Mouse (Mus musculus) ES-E14 (cell line): ENCODE results near the gene Acad12. TPM values are rescaled to one million over a fixed set of nuclear protein-coding genes. Genes with fewer than 3 reads are reported as not detected.
"Not testable (repeated sequence)": the region's sequence is repeated elsewhere in the genome, so short reads cannot be mapped to it uniquely, and the experiment has no call there.

Source experiments
- DNase-seq: peaks from one replicate; pipeline ENCODE4 v3.0.0-alpha.2; 2013; ENCODE audit warnings: low read depth, low spot score
- H3K27ac ChIP-seq: 2 replicates; pipeline ENCODE4 v1.5.1; 2012; ENCODE audit warnings: low read depth, mild to moderate bottlenecking, low read length, moderate library complexity, mixed read lengths; ENCODE audit not compliant: poor library complexity, insufficient read depth, severe bottlenecking
- H3K36me3 ChIP-seq: 2 replicates; pipeline ENCODE4 v1.6.1; 2012; ENCODE audit warnings: mild to moderate bottlenecking, low read length, moderate library complexity, mixed read lengths; ENCODE audit not compliant: control insufficient read depth, poor library complexity, insufficient read depth, severe bottlenecking
- H3K4me1 ChIP-seq, 2 experiments: fragments of 150-350 bp in 1 of 2; sonication (generic) in 1 of 2; 2 replicates each; pipeline ENCODE4 v1.6.1; 2012; ENCODE audit warnings: low read length in 2 of 2, mild to moderate bottlenecking in 1 of 2, mixed read lengths in 1 of 2; ENCODE audit not compliant: control insufficient read depth in 2 of 2, insufficient read depth in 2 of 2, poor library complexity in 1 of 2
- H3K4me3 ChIP-seq, 2 experiments: fragments of 150-350 bp in 1 of 2; sonication (generic) in 1 of 2; 2 replicates each; pipeline ENCODE4 v1.5.1; 2012; ENCODE audit warnings: low read length in 2 of 2, low read depth in 1 of 2, mild to moderate bottlenecking in 1 of 2, mixed read lengths in 1 of 2; ENCODE audit not compliant: insufficient read depth in 1 of 2, poor library complexity in 1 of 2, severe bottlenecking in 1 of 2
- H3K9ac ChIP-seq: 2 replicates; pipeline ENCODE4 v1.6.1; 2012; ENCODE audit warnings: low read depth, mild to moderate bottlenecking, low read length, mixed read lengths; ENCODE audit not compliant: poor library complexity, insufficient read depth, severe bottlenecking
- H3K9me3 ChIP-seq: fragments of 150-350 bp; sonication (generic); 2 replicates; pipeline ENCODE4 v1.6.1; 2012; ENCODE audit warnings: low read depth, mild to moderate bottlenecking, low read length; ENCODE audit not compliant: control insufficient read depth, insufficient read depth
- CHD2 ChIP-seq: IDR thresholded peaks from 2 replicates; pipeline ENCODE4 v1.6.1; 2014; ENCODE audit warnings: mild to moderate bottlenecking, low read depth, low read length, inconsistent platforms
- HCFC1 ChIP-seq: IDR thresholded peaks from 2 replicates; pipeline ENCODE4 v1.6.1; 2012; ENCODE audit warnings: low read length, inconsistent platforms, borderline replicate concordance; ENCODE audit not compliant: insufficient read depth
- MAFK ChIP-seq: IDR thresholded peaks from 2 replicates; pipeline ENCODE4 v1.6.1; 2014; ENCODE audit warnings: mild to moderate bottlenecking, low read depth, low read length, inconsistent platforms; ENCODE audit not compliant: insufficient read depth
- ZC3H11A ChIP-seq: IDR thresholded peaks from 2 replicates; pipeline ENCODE4 v1.6.1; 2012; ENCODE audit warnings: low read depth, mild to moderate bottlenecking, inconsistent platforms, low read length, borderline replicate concordance
- ZNF384 ChIP-seq: IDR thresholded peaks from 2 replicates; pipeline ENCODE4 v1.6.1; 2012; ENCODE audit warnings: low read depth, low read length, inconsistent platforms
- in situ Hi-C, 2 experiments: fragments of 600-800 bp; cut with MboI; formaldehyde crosslinking; loops; one replicate each; pipeline ENCODE4 v1.15.1; 2025; ENCODE audit warnings: low sequenced_read_pairs in 2 of 2, inconsistent platforms in 1 of 2; ENCODE audit not compliant: unreplicated experiment in 2 of 2
- total RNA-seq: library from RNA; depleted of rRNA; stranded (reverse); fragments of 300-350 nt; gene quantifications from 2 replicates; pipeline ENCODE4 v1.2.3, GENCODE M21; 2012

Acad12 gene
- total RNA-seq, 1 experiment = 6.0 TPM

DNA sequence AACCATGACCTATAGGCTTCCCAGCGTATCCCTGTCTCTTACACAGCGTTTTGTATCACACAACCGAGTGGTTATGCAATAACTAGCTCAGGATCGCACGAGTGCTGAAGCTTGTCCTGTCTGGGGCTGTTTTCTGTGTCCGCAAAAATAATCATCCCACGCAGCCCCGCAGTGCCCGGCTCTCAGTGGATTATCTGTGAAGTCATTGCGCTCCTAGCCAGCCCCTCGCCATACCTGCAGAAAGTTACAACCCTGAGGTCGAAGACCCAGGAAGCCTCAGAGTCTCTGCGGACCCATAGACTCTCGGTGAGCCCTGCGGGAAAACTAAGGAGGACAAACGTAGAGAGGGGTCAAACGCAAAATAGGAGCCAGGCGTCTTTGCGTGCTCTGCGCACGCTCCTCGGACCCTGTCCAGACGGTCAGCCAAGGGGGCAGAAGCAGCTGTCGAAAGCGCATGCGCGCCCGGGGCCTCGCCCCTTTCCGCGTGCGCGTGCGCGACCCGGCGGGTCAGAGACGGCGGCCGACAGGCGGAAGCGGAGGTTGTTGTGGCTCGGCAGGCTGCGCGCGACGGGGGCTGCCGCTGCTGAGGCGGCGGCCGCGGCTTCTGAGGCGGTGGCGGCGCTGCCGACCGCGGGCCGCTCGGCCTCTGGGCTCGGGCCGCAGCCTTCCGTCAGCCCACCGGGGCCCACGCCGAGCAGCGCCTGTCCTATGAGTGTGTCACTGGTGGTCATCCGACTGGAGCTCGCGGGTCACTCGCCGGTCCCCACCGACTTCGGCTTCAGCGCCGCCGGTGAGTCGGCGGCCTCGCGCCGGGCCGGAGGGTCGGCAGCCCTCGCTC, 41.5 kb upstream of the Acad12 start, which contains the start of the genes Acad10 and Brap:
Gene Acad10 (minus strand): TSS at position 456 of the 838 bp plus-strand sequence.
Gene Brap (plus strand): TSS at position 505 of the 838 bp plus-strand sequence.
- in situ Hi-C loops = no loop called here
- DNase-seq = peak; percentile 67
- Histone ChIP-seq H3K27ac (no peak within 1 kb of the TSS), H3K9me3 (no peaks in the 10 kb centered on the region), H3K4me3 (peak within 1 kb of the TSS; percentile 64 to 86), H3K9ac (peak within 1 kb of the TSS; percentile 92), H3K4me1 (no peaks in the 10 kb centered on the region), H3K36me3 (peaks cover 6% of the 10 kb centered on the region)
- TF ChIP-seq MAFK = no peak
- 0 out of 2 replicates have a peak, but pooled peaks have one; percentile 2 for TF ChIP-seq HCFC1

DNA sequence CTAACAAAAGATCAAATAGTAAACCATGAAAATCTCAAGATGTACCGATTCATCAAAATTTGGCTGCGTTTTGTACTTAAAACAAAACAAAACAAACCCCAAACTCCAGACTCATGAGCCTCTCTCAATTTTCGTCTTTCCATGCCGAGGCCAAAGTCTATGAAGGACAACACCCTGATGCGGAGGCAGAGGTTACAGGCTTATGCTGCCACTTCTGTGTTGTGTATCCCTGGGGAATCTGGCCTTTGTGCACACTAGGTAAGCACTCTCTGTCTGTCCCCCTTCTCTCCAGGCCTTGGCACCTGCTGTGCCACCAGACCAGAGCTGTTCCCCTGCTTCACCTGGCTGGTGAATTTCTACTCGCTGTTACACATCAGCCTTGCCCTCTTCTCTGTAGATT, 38.9 kb upstream of the Acad12 start:
- H3K9ac ChIP-seq, H3K4me1 ChIP-seq, H3K9me3 ChIP-seq, DNase-seq, H3K36me3 ChIP-seq, H3K27ac ChIP-seq, in situ Hi-C loops, H3K4me3 ChIP-seq: not testable (repeated sequence)

DNA sequence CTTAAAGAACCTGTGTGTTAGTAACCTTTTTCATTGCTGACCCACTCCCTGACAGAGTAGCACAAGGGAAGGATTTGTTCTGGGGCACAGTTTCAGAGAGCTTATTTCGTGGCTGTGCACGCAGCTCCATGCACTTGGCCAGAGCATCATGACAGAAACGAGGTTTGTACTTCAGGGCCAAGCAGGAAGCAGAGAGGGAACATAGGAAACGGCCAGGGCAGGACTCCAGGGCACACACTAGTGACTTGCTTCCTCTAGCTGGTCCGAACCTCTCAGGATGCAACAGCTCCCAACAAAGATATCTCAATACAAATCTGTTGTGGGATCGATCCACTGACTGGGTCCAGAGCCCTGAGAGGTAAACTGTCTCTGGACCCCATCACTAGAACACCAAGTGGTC, 38.1 kb upstream of the Acad12 start:
- in situ Hi-C loops = not testable (repeated sequence)

DNA sequence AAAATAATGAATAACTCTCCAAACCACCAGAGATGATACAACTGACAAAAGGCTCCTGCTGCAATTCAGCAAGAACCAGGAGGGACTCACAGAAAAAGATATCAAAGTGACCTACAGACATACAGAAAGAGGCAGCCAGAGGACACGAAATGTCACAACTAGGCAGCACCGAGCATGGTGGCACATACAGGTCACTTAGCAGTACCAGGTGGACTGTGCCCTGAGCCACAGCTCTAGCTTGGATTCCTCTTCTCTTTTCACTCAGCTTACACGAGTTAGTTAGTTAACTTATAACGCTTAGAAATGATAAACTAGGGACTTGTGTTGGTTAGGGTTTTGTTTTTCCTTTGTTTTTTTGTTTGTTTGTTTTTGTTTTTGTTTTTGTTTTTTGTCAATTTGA, 35.8 kb upstream of the Acad12 start:
- no peaks in the 10 kb centered on the region; a peak in 1 of 4 replicates for H3K4me1 ChIP-seq
- peaks cover 3% of the 10 kb centered on the region; the same call in 1 of the 2 replicates for H3K36me3 ChIP-seq
- in situ Hi-C loops = no loop called here
- H3K9ac ChIP-seq = no peak overlapping the region
- no peak overlapping the region for H3K4me3 ChIP-seq
- H3K9me3 ChIP-seq = no peaks in the 10 kb centered on the region
- no peak overlapping the region for H3K27ac ChIP-seq
- DNase-seq = no peak
- TF ChIP-seq CHD2 (no peak), MAFK (no peak), HCFC1 (no peak), ZC3H11A (no peak), ZNF384 (no peak)

More for the DNA sequence above, 38.1 kb upstream of the Acad12 start:
- DNase-seq, H3K4me3 ChIP-seq, H3K9me3 ChIP-seq, H3K9ac ChIP-seq, H3K27ac ChIP-seq, H3K36me3 ChIP-seq, H3K4me1 ChIP-seq: not testable (repeated sequence)

- Histone ChIP-seq H3K27ac (no peak overlapping the region), H3K4me3 (no peak overlapping the region), H3K9ac (no peak overlapping the region), H3K36me3 (peaks cover 5% of the 10 kb centered on the region; the same call in 1 of the 2 replicates), H3K4me1 (no peaks in the 10 kb centered on the region; a peak in 1 of 4 replicates), H3K9me3 (no peaks in the 10 kb centered on the region)
- TF ChIP-seq MAFK (no peak), HCFC1 (no peak)
- in situ Hi-C loops = no loop called here
- no peak for DNase-seq
Observed at GRCm38 (mm10) chr5:121649134-121649533, 30.4 kb upstream of the Acad12 start.
